Mouse (Mus musculus) stomach, embryonic 15.5 days (tissue): ENCODE results near the gene Dph5. TPM values are rescaled to one million over a fixed set of nuclear protein-coding genes. Genes with fewer than 3 reads are reported as not detected.
"Not testable (repeated sequence)": the region's sequence is repeated elsewhere in the genome, so short reads cannot be mapped to it uniquely, and the experiment has no call there.

ENCODE experiments used
- ATAC-seq: fragments of 200-750 bp; cut with Nextera tagmentation; 2 replicates; pipeline ENCODE4 v1.8.0; 2017; ENCODE audit warnings: low read depth, moderate number of reproducible peaks, moderate TSS enrichment; ENCODE audit not compliant: insufficient read depth, low FRiP score
- H3K27ac ChIP-seq: fragments of 300-500 bp; sonication (generic); 2 replicates; pipeline ENCODE4 v1.5.1; 2015; ENCODE audit warnings: mild to moderate bottlenecking, inconsistent platforms
- H3K27me3 ChIP-seq: fragments of 300-500 bp; sonication (generic); replicated peaks from 2 replicates; pipeline ENCODE4 v1.6.1; 2015; ENCODE audit warnings: inconsistent platforms
- H3K36me3 ChIP-seq: fragments of 300-500 bp; sonication (generic); 2 replicates; pipeline ENCODE4 v1.6.1; 2015; ENCODE audit warnings: inconsistent platforms
- H3K4me1 ChIP-seq: fragments of 300-500 bp; sonication (generic); 2 replicates; pipeline ENCODE4 v1.6.1; 2015; ENCODE audit warnings: inconsistent platforms
- H3K4me2 ChIP-seq: fragments of 300-500 bp; sonication (generic); 2 replicates; pipeline ENCODE4 v1.6.1; 2015; ENCODE audit warnings: mild to moderate bottlenecking, inconsistent platforms
- H3K4me3 ChIP-seq: fragments of 300-500 bp; sonication (generic); replicated peaks from 2 replicates; pipeline ENCODE4 v1.5.1; 2015; ENCODE audit warnings: inconsistent platforms
- H3K9ac ChIP-seq: fragments of 300-500 bp; sonication (generic); 2 replicates; pipeline ENCODE4 v1.6.1; 2015; ENCODE audit warnings: inconsistent platforms
- H3K9me3 ChIP-seq: fragments of 300-500 bp; sonication (generic); 2 replicates; pipeline ENCODE4 v1.6.1; 2016; ENCODE audit warnings: inconsistent platforms
- WGBS: fragments of 180-500 bp; shearing (Covaris S2); methylation state at CpG from one replicate; pipeline ENCODE4 v1.1.7; 2015; 5-methylcytosine and 5-hydroxymethylcytosine counted together
- polyA plus RNA-seq: library from polyadenylated mRNA; unstranded; fragments of >200 nt; fragmentation: Nextera tagmentation; extraction: Ambion mirVana; gene quantifications from 2 replicates; pipeline ENCODE4 v1.2.1, GENCODE M21; 2015

Dph5 gene
- polyA plus RNA-seq, 1 experiment from 2014 or later, result 30.4 TPM

- H3K9ac ChIP-seq, result no peak overlapping the region
- 85% methylated on average over 3 of the region's 3 CpGs for WGBS
- 0 out of 2 replicates have a peak, but pooled peaks cover 3% of the 10 kb centered on the region for H3K36me3 ChIP-seq
- no peak overlapping the region for H3K4me3 ChIP-seq
- H3K27ac ChIP-seq, result no peak overlapping the region
- no peaks in the 10 kb centered on the region for H3K27me3 ChIP-seq
- H3K4me1 ChIP-seq, result no peaks in the 10 kb centered on the region
- H3K4me2 ChIP-seq, result no peak overlapping the region
- H3K9me3 ChIP-seq, result no peaks in the 10 kb centered on the region
- no peak for ATAC-seq
These were observed 10.8 kb downstream of the Dph5 start for GRCm38 (mm10) chr3:115898354-115898948.

- Histone ChIP-seq H3K9me3 (no peaks in the 10 kb centered on the region), H3K9ac (no peak overlapping the region), H3K4me2 (no peak overlapping the region), H3K4me3 (no peak overlapping the region), H3K27me3 (no peaks in the 10 kb centered on the region), H3K4me1 (no peaks in the 10 kb centered on the region), H3K27ac (no peak overlapping the region), H3K36me3 (0 out of 2 replicates have a peak, but pooled peaks cover 4% of the 10 kb centered on the region)
- no peak; the same call in 1 of the 2 replicates for ATAC-seq
- WGBS, result 79% methylated on average over 9 of the region's 9 CpGs
These were observed 14.8 kb downstream of the Dph5 start for GRCm38 (mm10) chr3:115902301-115902956.

- Histone ChIP-seq H3K4me3 (no peak overlapping the region), H3K9me3 (no peaks in the 10 kb centered on the region), H3K27me3 (no peaks in the 10 kb centered on the region), H3K27ac (no peak overlapping the region), H3K4me2 (no peak overlapping the region), H3K9ac (no peak overlapping the region), H3K4me1 (no peaks in the 10 kb centered on the region), H3K36me3 (0 out of 2 replicates have a peak, but pooled peaks cover 5% of the 10 kb centered on the region)
- WGBS, result 91% methylated on average over 3 of the region's 3 CpGs
- no peak for ATAC-seq
These were observed 17.4 kb downstream of the Dph5 start for GRCm38 (mm10) chr3:115905067-115905466.

GRCm38 (mm10) chr3:115905567-115905966, 17.9 kb downstream of the Dph5 start:
- no peaks in the 10 kb centered on the region for H3K4me1 ChIP-seq
- 0 out of 2 replicates have a peak, but pooled peaks cover 5% of the 10 kb centered on the region for H3K36me3 ChIP-seq
- 93% methylated on average over 4 of the region's 4 CpGs for WGBS

GRCm38 (mm10) chr3:115907406-115907805, 19.8 kb downstream of the Dph5 start:
- H3K9me3 ChIP-seq, ATAC-seq, H3K27me3 ChIP-seq, H3K27ac ChIP-seq, H3K4me2 ChIP-seq, H3K9ac ChIP-seq, H3K4me3 ChIP-seq, H3K36me3 ChIP-seq, H3K4me1 ChIP-seq: not testable (repeated sequence)
- 96% methylated on average over 11 of the region's 11 CpGs for WGBS

More at GRCm38 (mm10) chr3:115905567-115905966, 17.9 kb downstream of the Dph5 start:
- ATAC-seq, result no peak
- H3K9me3 ChIP-seq, result no peaks in the 10 kb centered on the region
- no peak overlapping the region for H3K4me3 ChIP-seq
- H3K27me3 ChIP-seq, result no peaks in the 10 kb centered on the region
- no peak overlapping the region for H3K4me2 ChIP-seq
- H3K27ac ChIP-seq, result no peak overlapping the region
- no peak overlapping the region for H3K9ac ChIP-seq

GRCm38 (mm10) chr3:115924401-115925190, 37.0 kb downstream of the Dph5 start:
- Histone ChIP-seq H3K4me1 (no peaks in the 10 kb centered on the region), H3K4me2 (no peak overlapping the region), H3K9ac (no peak overlapping the region), H3K4me3 (no peak overlapping the region), H3K36me3 (peaks cover 10% of the 10 kb centered on the region; the same call in 1 of the 2 replicates), H3K9me3 (no peaks in the 10 kb centered on the region), H3K27me3 (no peaks in the 10 kb centered on the region), H3K27ac (peak overlapping the region; percentile 48; the same call in 1 of the 2 replicates)
- WGBS, result 76% methylated on average over 4 of the region's 4 CpGs
- peak; percentile 91 for ATAC-seq

- no peaks in the 10 kb centered on the region for H3K4me1 ChIP-seq
- 90% methylated on average over 8 of the region's 8 CpGs for WGBS
- H3K9me3 ChIP-seq, result no peaks in the 10 kb centered on the region
- no peak overlapping the region for H3K4me3 ChIP-seq
- peaks cover 12% of the 10 kb centered on the region; the same call in 1 of the 2 replicates for H3K36me3 ChIP-seq
- no peak for ATAC-seq
- H3K27ac ChIP-seq, result no peak overlapping the region
- H3K4me2 ChIP-seq, result no peak overlapping the region
- H3K27me3 ChIP-seq, result no peaks in the 10 kb centered on the region
- H3K9ac ChIP-seq, result no peak overlapping the region
These were observed 38.9 kb downstream of the Dph5 start for GRCm38 (mm10) chr3:115926531-115926930.

- 90% methylated on average over 6 of the region's 6 CpGs for WGBS
- no peaks in the 10 kb centered on the region for H3K4me1 ChIP-seq
- H3K27me3 ChIP-seq, result no peaks in the 10 kb centered on the region
- no peak overlapping the region for H3K27ac ChIP-seq
- H3K9me3 ChIP-seq, result no peaks in the 10 kb centered on the region
- no peak overlapping the region for H3K4me2 ChIP-seq
- peaks cover 7% of the 10 kb centered on the region; the same call in 1 of the 2 replicates for H3K36me3 ChIP-seq
- ATAC-seq, result no peak
- no peak overlapping the region for H3K4me3 ChIP-seq
- no peak overlapping the region for H3K9ac ChIP-seq
These were observed 44.1 kb downstream of the Dph5 start for GRCm38 (mm10) chr3:115931701-115932100.

- peaks cover 3% of the 10 kb centered on the region; the same call in 1 of the 2 replicates for H3K36me3 ChIP-seq
- no peak overlapping the region for H3K27ac ChIP-seq
- H3K27me3 ChIP-seq, result no peaks in the 10 kb centered on the region
- ATAC-seq, result no peak
- H3K9ac ChIP-seq, result no peak overlapping the region
- H3K9me3 ChIP-seq, result no peaks in the 10 kb centered on the region
- no peaks in the 10 kb centered on the region for H3K4me1 ChIP-seq
- no peak overlapping the region for H3K4me3 ChIP-seq
- 81% methylated on average over 18 of the region's 18 CpGs for WGBS
- H3K4me2 ChIP-seq, result no peak overlapping the region
These were observed 45.9 kb downstream of the Dph5 start for GRCm38 (mm10) chr3:115933293-115934186.

GRCm38 (mm10) chr3:115936734-115937599, 49.3 kb downstream of the Dph5 start:
- no peaks in the 10 kb centered on the region for H3K36me3 ChIP-seq
- no peaks in the 10 kb centered on the region for H3K27me3 ChIP-seq
- WGBS, result 50% methylated on average over 4 of the region's 4 CpGs
- no peak overlapping the region for H3K4me2 ChIP-seq
- no peak overlapping the region for H3K9ac ChIP-seq
- H3K27ac ChIP-seq, result no peak overlapping the region
- H3K4me3 ChIP-seq, result no peak overlapping the region
- no peaks in the 10 kb centered on the region for H3K9me3 ChIP-seq
- H3K4me1 ChIP-seq, result no peaks in the 10 kb centered on the region
- ATAC-seq, result no peak
